Mouse (Mus musculus) lung, postnatal 4 days (tissue): ENCODE results near the gene Nedd4.
"Not testable (repeated sequence)": the region's sequence is repeated elsewhere in the genome, so short reads cannot be mapped to it uniquely, and the experiment has no call there.

Source experiments
- DNase-seq, 2 experiments: peaks; one replicate each; pipeline ENCODE4 v3.0.0; 2021

Nedd4 gene

GRCm38 (mm10) chr9:72661895-72662661, at the start of gene Nedd4:
Nedd4 (plus strand) TSS chr9:72662346.
- peak; percentile 96 to 98 for DNase-seq

- no peak for DNase-seq
These were observed 48.3 kb upstream of the Nedd4 start for GRCm38 (mm10) chr9:72613884-72614283.

- no peak for DNase-seq
These were observed 47.2 kb upstream of the Nedd4 start for GRCm38 (mm10) chr9:72614786-72615480.

DNA sequence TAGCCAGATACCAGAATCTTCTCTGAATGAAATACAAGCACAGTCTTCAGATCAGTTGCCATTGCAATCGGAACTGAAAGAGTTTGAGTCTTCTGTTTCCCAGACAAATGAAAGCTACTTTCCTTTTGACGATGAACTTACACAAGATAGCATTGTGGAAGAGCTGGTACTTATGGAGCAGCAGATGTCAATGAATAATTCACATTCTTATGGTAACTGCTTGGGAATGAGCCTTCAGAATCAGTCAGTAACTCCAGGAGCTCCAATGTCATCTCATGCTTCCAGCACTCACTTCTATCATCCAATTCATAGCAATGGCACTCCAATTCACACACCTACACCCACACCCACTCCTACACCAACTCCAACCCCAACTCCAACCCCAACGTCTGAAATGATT, 44.1 kb upstream of the Nedd4 start:
- no peak for DNase-seq

DNA sequence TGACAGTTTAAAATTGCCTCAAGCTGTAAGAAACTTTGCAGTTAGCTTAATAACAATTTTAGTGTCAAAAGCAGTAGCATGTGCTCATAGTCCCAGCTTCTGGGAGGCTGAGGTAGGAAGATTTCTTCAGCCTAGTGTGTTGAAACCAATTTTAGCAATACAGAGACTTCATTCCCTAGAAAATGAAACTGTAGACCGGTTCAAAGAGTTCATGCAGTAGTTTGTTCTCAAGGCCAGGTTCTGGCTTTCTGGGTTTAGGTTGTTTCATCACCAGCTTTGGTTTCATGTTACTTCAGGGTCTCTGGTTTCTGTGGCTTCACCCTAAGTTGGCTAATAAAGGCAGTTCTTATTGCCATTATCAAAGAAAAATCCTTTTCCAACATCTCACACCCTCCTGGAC, 38.5 kb upstream of the Nedd4 start:
- no peak for DNase-seq

GRCm38 (mm10) chr9:72627598-72627997, 34.5 kb upstream of the Nedd4 start:
- DNase-seq = no peak

- peak in 1 of 2 experiments; percentile 45 for DNase-seq
These were observed 33.6 kb upstream of the Nedd4 start for GRCm38 (mm10) chr9:72628591-72628990.

DNA sequence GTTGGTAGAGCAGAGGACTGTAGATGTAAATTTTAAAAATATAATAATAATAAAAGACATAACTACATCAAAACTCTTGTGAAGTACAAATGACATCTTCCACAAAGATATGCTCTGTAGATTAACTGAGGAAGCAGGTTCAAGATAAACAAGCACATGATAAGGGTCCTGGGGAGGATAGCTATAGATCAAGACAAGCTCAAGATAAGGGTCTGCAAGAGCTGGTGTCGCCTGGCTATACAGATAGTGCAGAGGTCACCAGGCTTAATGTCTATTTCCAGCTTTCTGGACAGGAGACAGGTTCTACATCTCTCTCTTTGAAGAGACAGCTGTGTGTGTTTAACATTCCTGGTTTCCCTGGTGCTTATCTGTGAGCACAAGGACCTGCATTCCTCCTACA, 29.9 kb upstream of the Nedd4 start:
- no peak for DNase-seq

GRCm38 (mm10) chr9:72635134-72635533, 27.0 kb upstream of the Nedd4 start:
- DNase-seq = no peak

DNA sequence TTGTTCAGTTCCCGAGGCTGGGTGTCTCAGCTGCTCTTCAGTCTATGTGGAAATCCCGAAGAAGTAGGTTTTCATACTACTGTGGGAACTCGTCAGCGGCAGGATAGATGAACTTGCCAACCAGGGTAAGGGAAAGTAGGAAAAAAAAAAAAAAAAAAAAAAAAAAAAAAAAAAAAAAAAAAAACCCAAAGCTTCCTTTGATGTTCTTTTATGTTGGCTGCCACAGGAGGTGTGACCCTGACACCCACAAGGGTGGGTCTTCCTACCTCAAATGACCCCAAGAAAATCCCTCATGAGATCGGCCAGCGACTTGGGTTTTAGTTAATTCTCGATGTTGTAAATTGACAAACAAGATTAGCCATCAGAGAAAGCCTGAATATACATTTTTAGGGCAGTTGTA, 25.6 kb upstream of the Nedd4 start:
- no peak for DNase-seq

- DNase-seq = no peak
These were observed 24.9 kb upstream of the Nedd4 start for GRCm38 (mm10) chr9:72637243-72637642.

GRCm38 (mm10) chr9:72638951-72639842, 22.9 kb upstream of the Nedd4 start:
- no peak for DNase-seq

DNA sequence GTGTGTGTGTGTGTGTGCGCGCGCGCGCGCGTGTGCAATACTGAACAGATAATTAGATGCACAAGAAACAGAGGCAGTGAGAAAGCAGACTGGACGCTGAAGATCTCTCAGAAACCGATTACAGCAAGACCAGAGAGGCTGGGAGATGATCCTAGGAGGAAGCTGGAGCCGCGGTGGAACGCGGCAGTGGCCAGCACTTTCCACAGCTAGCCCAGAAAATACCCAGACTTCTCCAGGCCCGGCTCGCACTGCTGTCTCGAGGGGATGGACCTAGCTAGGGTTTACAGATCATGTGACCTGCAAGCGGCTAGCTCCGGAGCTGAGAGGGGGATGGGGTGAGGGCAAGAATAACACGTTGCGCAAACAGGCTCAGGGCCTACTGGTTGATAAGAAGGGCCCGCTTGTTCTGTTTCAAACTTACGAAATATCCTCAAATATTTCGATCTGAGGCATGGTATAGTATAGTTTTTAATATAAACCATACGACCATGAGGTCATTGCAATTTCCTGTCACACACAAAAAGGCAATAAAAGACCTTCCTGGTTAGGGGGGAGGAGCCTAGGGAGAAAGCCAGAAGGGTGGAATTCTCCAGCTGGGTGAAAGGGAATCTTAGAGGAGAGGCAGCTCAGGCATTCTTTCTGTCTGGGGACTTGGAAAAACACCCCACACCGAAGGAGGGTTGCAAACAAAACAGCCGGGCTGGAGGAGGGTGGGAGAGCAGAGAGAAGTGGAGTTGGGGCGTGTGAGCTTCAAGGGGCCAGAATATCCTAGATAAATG, 22.1 kb upstream of the Nedd4 start:
- peak; percentile 87 to 93 for DNase-seq

DNA sequence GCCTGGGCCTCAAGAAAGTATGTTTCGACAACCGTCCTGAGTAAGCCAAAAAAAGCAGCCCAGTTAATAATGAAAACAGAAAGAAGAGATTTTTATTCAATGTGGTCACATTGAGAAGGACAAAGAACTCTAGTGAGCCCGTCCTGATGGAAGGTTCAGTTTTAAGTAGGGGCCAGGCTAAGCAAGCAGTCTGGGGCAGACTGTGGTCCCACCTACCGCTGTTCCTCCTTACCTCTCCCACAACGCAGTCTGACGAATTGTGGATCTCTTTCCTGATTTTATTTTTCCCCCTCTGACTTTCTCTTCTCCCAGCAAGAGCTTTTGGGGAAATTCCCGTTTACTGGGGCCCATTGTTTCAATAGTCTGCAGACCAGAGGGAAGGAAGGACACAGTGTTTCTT, 21.5 kb upstream of the Nedd4 start:
- DNase-seq = no peak

GRCm38 (mm10) chr9:72641093-72641680, 21.0 kb upstream of the Nedd4 start:
- peak in 1 of 2 experiments; percentile 58 for DNase-seq

GRCm38 (mm10) chr9:72642756-72643447, 19.2 kb upstream of the Nedd4 start:
- not testable (repeated sequence) for DNase-seq

GRCm38 (mm10) chr9:72643651-72644417, 18.3 kb upstream of the Nedd4 start:
- DNase-seq = peak in 1 of 2 experiments; percentile 54

GRCm38 (mm10) chr9:72644418-72645110, 17.6 kb upstream of the Nedd4 start:
- DNase-seq = peak in 1 of 2 experiments; percentile 46

GRCm38 (mm10) chr9:72649781-72650180, 12.4 kb upstream of the Nedd4 start:
- DNase-seq = no peak

DNA sequence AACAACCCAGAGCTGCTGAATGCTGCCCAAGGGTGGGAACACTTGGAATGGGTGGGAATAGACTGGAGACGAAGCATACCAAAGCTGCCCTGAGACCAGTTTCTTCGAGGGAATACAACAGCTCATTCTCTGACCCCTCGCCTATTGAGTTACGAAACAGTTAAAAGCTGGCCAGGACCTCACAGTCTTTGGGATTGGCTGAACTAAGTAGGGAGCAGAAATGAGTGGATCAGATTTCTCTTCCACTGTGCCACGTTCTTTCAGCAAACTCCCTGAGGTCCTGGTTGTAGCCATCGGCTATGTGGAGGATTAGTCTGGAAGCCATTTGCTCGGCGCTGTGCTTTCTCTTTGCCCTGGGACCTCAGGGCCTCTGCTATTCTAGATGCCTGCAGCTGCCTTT, 9.2 kb upstream of the Nedd4 start:
- DNase-seq = peak in 1 of 2 experiments; percentile 49
